Mouse (Mus musculus) induced T-regulatory cell, adult 2 months (primary cell): Measurements from ENCODE around the gene Ngdn.
A peak's percentile ranks its signal among the peaks of the same experiment; 100 is the strongest.
"Not testable (repeated sequence)": the region's sequence is repeated elsewhere in the genome, so short reads cannot be mapped to it uniquely, and the experiment has no call there.

Experiments used
- DNase-seq: peaks from one replicate; pipeline ENCODE4 v3.0.0-alpha.2; 2012; ENCODE audit warnings: low read depth

The Ngdn gene

DNA sequence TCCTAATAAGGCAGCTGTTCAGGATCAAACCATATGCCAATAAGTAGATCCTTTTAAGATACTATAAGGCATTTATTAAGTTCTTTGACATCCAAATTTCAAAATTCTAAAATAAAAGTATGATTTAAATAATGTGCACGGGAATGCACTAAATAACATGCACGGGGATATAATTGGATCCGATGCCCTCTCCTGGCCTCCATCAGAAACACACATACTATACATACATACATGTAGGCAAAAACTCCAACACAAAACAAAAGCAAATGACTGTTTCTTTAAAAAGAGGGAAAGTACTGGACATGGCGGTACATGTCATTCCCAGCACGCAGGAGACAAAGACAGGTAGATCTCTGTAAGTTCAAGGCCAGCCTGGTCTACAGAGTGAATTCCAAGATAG lies 15.4 kb upstream of the Ngdn start:
- not testable (repeated sequence) for DNase-seq

DNA sequence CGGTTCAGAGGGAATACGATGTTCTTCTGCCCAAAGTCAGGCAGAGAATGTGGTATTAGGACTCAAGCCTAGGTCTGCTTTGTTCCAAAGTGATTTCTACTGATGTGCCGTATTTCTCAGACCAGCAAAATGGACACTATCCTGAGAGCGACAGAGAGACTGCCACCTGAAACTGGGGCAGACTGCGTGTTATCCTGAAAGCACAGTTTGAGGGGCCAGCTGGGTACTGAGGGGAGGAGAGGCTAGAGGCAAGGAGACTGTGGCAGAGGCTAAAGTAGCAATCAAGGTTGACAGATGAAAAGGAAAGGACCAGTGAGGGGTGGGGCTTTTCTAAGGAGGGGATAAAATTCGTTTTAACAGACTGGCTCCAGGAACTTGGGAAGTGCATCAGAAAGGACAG lies 14.4 kb upstream of the Ngdn start:
- no peak for DNase-seq

DNA sequence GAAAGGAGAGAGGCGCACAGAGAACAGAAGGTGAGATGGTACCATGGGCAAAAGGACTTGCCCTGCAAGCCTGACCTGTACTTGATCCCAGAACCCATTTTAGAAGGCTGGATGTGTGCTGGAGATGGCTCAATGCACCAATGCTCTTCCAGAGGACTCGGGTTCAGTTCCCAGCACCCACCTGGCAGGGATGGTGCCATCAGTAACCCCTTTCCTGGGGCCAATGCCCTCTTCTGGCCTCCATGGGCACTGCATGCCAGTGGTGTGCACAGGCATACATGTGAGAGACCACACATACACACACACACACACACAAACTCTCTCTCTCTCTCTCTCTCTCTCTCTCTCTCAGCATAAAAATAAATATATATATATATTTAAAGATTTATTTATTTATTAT lies 13.8 kb upstream of the Ngdn start:
- DNase-seq, result no peak

DNA sequence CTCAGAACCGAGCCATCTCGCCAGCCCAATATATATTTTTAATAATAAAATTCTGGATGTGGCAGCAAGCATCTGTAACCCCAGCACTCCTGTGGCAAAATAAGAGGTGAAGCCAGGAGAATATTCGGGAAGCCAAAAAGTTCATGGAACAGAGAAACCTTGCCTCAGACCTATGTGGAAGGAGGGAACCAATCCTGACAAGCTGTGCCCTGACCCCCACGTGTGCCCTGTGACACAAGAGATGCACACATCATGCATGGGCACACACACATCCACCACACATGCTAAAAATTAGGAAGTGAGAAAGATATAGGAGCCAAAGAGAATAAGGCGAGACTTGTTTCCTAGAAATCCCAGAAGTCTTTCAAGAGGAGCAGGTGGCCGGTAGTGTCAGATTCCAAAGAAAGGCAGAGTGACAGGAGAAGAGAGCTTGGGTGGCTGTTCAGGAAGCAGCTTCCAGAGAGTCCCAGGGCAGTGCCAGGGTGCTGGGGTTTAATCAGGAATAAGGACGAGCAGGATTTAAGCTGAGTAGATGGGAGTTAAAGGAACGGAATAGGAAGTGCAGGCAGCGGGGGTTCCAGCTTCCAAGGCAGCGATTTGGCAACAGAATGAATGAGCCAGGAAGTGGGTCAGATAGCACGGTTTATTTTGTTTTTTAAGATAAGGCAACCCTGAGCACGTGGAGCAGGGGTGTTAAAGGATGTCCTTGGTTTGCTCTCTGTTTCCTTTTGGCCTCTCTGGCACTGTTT lies 13.1 kb upstream of the Ngdn start:
- no peak for DNase-seq

DNA sequence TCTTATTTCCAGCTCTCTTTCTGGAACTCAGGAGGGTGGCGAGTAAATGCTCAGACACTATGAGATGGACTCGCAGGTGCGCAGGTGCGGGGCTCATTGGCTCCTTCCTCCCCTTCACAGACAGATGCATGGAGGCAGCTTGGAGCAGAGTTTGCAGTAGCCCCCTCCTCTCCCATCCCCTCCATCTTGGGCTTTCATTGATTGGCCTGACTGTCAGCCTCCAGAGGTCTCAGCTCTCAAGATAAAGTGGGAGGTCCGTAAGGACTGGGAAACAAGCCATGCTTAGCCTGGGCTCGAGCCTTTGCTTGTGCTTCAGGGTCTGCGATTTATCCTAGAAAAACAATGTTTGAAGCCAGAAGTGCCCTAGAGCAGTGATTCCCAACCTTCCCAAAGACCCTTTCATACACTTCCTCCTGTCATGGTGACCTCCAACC lies 12.6 kb upstream of the Ngdn start:
- DNase-seq, result no peak

DNA sequence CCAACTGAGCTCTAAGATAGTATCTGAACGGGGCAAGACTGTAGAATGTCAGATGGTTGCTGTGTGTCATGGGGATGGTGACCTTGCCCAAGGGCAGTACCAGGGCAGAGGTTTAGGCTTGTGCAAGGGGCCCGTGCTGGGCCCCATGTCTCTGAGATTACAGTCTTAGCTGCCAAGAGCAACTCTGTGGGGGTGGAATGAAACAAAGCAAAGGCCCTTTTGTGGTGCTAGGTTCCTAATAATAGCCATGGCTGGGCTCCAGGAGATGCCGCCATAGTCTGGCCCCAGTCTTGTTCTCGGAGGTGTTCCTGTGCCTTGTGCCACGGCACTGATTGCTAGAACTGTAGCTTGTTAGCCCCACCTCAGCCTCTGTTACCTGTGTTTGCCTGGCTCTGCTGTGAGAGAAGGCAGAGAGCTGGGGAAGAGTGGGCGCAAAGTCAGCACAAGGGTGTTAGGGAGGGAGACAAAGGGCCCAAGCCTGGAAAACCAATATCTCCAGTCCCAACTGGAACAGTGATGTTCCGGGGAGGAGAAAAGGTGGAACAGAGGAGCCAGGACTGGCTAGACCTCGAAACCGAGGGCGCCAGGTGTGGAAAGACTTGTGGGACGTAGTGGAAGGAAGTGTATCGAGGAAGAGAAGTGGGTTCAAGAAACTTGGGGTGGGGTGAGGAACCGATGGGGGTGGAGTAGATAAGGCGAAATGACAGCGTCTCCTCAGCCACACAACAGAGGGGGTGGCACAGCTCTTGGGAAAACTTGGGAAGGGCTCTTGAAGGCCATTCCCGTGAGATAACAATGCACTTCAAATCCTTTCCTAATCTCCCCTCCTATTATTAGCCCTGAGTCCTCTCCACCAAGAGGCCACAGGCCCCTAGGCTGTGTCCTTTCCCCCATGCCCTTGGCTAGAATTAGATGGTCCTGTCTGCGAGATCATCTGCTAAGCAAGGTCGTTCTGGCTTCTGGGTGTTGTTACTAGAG lies 11.1 kb upstream of the Ngdn start:
- DNase-seq, result no peak

DNA sequence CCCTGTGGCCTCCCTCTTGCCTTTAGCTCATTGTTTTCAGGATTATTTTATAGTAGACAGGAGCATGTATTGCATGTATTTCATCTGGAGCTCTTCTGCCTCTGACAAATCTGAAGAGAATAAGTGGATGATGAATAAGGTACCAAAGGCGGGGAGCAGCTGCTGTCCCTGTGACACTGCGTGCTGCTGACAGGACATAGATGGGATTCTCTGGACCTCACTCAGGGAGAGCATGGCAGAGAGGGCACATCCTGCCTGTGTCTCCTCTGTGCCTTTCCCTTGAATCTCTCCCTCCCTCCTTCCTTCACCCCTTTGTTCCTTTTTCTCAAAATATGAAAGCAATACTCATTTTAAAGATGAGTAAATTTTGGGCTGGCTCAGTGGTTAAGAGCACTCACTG lies 9.7 kb upstream of the Ngdn start:
- DNase-seq, result no peak

DNA sequence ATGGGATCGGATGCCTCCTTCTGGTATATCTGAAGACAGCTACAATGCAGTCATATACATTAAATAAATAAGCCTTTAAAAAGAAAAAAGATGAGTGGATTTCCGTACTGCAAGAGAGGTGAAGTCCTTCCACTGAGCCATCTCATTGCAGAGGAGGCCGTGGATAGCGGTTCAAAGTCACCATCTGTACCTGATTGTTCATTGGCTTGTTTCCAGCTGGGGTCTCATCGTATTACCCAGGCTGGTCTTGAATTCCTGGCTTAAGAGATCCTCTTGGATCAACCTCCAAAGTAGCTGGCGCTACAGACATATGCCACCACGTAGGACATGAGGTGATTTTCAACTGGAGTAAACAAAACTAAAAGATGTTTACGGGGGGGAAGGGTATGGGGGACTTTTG lies 9.3 kb upstream of the Ngdn start:
- no peak for DNase-seq

DNA sequence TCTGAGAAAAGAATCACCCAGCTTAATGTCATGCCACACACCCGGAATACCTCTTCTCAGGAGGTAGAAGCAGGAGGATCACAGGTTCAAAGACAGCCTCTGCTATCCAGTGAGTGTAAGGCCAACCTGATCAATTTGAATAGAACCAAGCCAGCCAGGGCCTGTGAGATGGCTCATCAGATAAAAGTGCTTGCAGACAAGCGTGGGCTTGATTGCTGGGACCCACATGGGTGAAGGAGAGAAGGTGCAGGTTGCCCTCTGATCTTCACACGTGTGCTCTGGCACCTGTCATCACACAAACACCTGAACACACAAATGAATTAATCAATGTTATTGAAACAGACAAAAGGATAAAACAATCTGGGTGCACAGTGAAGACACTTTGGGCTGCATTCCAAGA lies 8.7 kb upstream of the Ngdn start:
- DNase-seq, result no peak

DNA sequence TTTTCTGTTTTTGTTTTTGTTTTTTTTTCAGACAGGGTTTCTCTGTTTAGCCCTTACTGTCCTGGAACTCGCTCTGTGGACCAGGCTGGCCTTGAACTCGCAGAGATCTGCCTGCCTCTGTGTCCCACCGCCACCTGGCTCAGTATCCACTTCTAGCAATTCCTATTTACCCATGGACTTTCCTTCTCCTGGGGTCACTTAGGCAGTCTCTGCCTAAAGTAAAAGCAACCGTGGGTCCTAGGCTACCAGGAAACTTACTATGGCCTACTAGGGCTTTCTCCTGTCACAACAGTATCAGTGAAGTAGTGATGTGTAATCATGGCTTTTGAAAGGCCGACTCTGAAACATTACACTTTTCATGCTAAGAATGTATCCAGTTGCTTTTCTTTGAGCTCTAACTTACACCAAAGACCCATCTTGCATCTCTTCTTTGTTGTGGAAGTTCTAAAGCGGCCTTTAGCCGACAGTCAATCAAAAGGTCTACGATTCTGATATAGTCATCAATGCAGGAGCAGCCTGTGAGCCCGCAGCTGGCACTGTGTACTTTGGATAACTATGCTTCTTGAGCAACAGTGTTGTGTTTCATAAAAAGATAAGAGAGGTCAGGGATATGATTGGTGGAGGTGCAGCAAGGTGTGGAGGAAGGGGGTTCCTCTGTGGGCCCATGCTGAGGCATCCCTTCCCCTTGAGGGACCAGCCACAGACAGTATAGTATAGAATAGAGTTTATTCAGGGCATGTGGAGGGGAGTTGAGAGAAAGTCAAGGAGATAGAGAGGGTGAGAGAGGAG lies 7.9 kb upstream of the Ngdn start:
- no peak for DNase-seq

DNA sequence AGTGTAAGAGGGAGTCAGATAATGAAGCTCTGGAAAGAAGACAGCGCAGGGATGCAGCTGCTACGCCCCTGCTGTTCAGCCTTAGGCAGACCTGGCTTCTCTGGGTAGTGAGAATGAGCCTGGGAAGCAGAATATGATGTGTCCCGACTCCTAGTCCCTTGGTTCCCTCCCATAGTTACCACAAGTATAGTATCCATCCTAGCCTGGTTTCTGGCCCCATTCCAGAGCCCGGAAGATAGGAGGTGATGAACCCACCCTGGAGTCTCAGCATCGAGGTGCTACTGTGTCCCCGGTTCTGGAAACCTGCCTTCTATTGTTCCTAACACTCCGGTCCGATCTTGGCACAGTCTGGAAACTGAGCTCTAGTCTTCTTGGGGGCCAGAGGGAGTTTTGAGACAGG lies 6.8 kb upstream of the Ngdn start:
- no peak for DNase-seq

DNA sequence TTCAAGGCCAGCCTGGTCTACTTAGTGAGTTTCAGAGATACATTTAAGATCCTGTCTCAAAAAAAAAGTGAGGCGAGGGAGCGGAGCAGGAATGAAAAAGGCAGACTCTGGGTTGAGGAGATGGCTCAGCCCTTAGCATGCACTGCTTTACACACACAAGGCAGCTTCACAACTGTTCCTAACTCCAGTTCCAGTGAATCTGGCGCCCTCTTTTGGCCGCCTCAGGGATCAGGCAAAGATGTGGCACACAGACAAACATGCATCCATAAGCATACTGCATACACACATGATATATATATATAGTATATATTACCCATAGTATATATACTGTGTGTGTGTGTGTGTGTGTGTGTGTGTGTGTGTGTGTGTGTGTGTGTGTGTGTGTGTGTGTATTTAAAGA lies 4.1 kb upstream of the Ngdn start:
- DNase-seq, result peak; percentile 53

DNA sequence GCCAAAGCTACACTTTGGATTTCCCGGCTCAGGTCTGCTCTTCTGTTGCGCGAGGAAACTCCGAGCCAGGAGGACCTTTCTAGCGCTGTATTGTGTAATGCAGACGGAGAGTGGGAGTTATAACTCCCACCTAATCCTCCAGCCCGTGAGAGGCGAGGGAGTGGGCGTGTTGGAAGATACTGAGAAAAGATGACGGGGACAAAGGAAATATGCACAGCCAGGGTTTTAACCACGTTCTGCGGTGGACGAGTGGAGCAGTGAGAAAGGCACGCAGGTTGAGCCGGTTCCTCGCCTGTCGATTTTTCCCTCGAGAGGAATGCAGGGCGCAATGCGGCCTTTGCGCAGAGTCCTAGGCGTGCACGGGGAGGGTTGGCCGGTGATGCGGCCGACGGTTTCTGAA lies 663 bp upstream of the Ngdn start:
- DNase-seq, result no peak

DNA sequence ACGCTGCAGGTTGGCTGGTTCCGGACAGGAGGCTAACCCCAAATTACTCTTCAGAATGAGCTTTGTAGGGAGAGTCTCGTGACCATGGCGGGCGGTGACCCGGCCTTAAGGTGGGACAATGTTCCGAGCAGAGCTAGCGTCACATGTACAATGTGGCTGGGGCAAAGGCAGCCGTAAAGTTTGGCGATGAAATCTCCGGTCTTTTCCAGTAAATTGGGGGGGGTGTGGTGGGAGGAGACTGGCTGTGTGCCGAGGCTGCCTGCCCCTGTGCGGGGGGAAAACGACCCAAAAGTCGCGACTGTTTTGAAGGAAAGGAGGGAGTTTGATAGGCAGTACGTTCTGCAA lies 485 bp downstream of the Ngdn start:
- DNase-seq, result no peak

DNA sequence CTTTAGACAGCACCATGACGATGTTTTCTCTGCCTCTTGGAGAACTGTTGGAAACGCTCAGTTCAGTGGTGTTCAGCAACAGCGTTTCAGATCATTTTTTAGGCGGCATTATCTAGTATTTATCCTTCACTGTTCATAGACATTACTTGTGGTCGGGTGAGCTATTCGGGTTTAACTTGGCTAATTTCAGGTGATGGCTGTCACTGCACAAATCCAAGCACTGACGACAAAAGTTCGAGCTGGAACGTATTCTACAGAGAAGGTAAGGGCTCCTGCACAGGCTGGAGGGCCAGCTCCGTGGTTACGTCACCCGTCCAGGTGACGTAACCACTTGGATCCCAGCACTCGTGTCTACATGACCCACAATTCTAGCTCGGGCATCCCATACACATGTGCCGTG lies 1.6 kb downstream of the Ngdn start:
- no peak for DNase-seq

DNA sequence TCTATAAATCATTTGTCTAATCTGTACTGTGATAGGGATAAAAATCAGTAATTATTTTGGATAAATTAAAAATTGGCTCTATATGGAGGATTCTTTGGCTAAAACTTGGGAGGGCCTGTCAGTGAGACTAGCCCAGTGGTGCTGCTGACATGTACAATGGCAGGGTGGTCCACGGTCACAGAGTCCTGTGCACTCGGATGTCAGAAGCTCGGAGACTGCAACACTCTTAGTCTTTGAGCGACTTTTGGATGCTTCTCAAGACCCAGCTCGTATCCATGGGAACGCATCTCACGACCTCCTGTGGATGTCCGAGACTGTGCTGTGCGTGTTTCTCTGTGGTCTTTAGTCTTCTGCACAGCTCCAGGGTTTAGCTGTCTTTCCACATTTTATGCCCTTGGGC lies 5.1 kb downstream of the Ngdn start:
- DNase-seq, result no peak

DNA sequence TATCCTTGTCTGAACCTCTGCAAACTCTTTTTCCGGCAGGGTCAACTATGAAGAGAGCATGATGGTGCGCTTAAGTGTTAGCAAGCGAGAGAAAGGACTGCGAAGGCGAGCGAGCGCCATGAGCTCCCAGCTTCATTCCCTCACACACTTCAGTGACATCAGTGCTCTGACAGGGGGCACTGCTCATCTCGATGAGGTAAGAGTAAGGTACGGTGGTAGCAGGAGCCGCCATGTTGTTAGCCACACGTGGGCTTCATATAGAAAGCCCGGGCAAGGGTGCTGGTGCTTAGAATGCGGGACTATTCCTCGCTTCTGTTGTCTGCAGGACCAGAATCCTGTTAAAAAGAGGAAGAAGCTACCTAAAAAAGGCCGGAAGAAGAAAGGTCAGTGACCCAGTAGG lies 7.8 kb downstream of the Ngdn start:
- no peak for DNase-seq

DNA sequence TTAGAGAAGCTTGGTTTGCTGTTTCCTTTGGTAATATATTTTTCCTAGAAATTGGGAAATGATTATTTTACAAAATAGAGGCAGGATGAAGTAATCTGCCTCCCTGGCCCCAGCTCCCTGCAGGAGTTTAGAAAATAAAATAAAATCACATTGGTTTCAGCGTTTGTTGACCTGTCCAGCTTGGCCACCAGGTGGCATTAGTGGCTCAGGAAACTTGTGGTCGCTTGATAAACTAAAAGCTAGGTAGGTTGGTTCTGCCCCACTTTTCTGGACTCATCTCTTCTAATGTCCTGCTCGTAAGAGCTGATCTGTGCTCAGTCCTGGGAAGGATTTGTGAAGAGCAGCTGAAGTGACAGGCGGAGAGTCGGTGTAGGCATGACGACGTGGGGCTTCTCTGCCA lies 9.0 kb downstream of the Ngdn start:
- DNase-seq, result peak; percentile 73

DNA sequence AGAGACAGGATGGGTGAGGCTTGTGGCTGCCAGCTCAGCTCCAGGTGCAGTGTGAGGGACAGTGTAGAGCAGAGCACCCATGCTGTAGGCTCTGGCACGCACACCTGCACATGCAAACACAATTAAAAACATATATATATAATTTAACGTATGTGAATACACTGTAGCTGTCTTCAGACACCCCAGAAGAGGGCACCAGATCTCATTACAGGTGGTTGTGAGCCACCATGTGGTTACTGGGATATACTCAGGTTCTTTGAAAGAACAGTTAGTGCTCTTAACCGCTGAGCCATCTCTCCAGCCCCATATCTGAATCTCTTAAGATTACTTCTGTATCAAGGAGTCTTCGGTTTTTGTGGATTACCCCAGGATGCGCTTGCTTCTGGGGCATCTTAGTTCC lies 10.3 kb downstream of the Ngdn start:
- DNase-seq, result peak; percentile 44

DNA sequence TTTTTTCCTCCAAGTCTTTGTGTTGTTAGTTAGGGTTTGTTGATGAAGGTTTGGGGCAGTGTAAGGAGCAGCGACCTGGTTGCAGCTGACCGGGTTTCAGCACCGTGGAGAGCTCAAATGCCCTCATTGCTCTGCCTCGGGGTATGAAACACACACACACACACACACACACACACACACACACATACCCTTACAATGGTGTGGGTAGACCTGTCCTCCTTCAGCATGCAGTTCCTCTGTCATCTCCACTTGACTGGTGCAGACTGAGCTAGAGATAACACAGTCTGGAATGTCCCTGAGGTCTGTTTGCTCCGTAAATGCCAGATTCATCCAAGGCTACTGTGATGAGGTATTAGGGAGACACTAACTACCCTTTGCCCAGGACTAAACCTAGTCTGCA lies 12.0 kb downstream of the Ngdn start:
- DNase-seq, result no peak

DNA sequence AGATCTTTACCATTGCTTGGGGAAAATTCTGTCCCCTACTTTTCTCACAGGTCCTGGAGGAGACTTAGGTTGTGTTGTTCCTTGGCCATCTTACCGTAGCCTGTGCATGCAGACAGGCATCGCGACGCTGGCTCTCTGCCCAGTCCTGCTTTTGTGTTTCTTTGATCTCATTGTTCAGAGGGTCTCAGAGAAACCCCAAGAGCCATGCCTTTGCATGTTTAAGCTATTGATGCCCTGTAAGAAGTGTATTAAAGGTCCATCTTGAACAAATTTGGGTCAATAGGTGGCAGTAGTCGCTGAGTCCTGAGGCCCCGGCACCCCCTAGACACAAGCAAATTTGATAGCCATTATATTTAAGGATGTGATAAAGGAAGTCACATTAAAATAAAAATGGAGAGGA lies 12.4 kb downstream of the Ngdn start:
- DNase-seq, result no peak

DNA sequence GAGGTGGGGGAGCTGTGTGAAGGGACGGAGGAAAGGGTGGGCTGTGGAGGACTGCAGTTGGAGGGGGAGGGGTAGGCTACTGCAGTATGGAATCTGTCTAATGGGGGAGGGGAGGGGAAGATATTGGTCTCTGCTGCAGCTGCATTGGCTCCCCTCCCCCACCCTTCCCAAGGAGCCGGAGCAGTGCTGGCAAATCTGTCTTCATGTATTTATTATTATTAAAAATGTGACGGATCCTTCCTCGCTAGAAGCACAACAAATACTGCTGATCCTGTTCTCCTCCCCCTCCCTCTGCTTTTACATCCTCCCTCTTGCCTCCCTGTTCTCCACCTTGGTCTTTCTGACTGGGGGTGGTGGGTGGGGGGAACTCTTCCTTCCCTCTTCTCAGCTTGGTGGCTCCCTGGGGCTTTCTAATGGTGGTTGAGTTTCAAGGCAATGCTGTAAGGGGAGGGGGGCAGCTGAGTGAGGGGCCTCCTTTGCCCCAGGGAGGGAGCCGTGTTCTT lies 13.1 kb downstream of the Ngdn start:
- no peak for DNase-seq
